Mouse (Mus musculus): ENCODE results near the gene Rtkn2. TPM values are rescaled to one million over a fixed set of nuclear protein-coding genes. Genes with fewer than 3 reads are reported as not detected.

Rtkn2 gene
- total and polyA plus RNA-seq, 2 experiments from 2014 or later: 2.4 to 2.8 TPM

- H3K4me3 ChIP-seq (ENCODE audit: low read depth, low read length): no peak overlapping the region
- TF ChIP-seq CTCF (IDR thresholded peaks at IDR 0.05): no peak
- H3K9me3 ChIP-seq (ENCODE audit: low read length): no peaks in the 10 kb centered on the region
- H3K4me1 ChIP-seq (ENCODE audit: insufficient read depth, low read length): no peaks in the 10 kb centered on the region
- ATAC-seq (ENCODE audit: low FRiP score) (no peak), DNase-seq (ENCODE audit: low spot score) (no peak)
- no peak overlapping the region for H3K27ac ChIP-seq (ENCODE audit: low read depth, low read length)
- no peak overlapping the region for H3K4me2 ChIP-seq (ENCODE audit: low read depth, low read length, poor library complexity, severe bottlenecking)
- 97% methylated on average over 3 of the region's 3 CpGs for WGBS
- H3K36me3 ChIP-seq (ENCODE audit: insufficient read depth, low read length): no peaks in the 10 kb centered on the region
- no peaks in the 10 kb centered on the region for H3K27me3 ChIP-seq (ENCODE audit: insufficient read depth, low read length)
- no peak overlapping the region for H3K9ac ChIP-seq (replicated peaks; ENCODE audit: low read length, poor library complexity, severe bottlenecking)
These were observed 99.3 kb downstream of the Rtkn2 start for GRCm38 (mm10) chr10:68078708-68079107.

GRCm38 (mm10) chr10:68079910-68080670 is 100.7 kb downstream of the Rtkn2 start:
- Histone ChIP-seq H3K4me1 (ENCODE audit: insufficient read depth, low read length) (no peaks in the 10 kb centered on the region), H3K36me3 (ENCODE audit: insufficient read depth, low read length) (no peaks in the 10 kb centered on the region), H3K27me3 (ENCODE audit: insufficient read depth, low read length) (no peaks in the 10 kb centered on the region), H3K4me3 (ENCODE audit: low read depth, low read length) (no peak overlapping the region), H3K4me2 (ENCODE audit: low read depth, low read length, poor library complexity, severe bottlenecking) (no peak overlapping the region), H3K9me3 (ENCODE audit: low read length) (no peaks in the 10 kb centered on the region), H3K9ac (replicated peaks; ENCODE audit: low read length, poor library complexity, severe bottlenecking) (no peak overlapping the region), H3K27ac (ENCODE audit: low read depth, low read length) (no peak overlapping the region)
- TF ChIP-seq CTCF (IDR thresholded peaks at IDR 0.05): no peak
- ATAC-seq (ENCODE audit: low FRiP score) (no peak), DNase-seq (ENCODE audit: low spot score) (no peak)
- 87% methylated on average over 10 of the region's 10 CpGs for WGBS

GRCm38 (mm10) chr10:68081712-68082111 is 102.3 kb downstream of the Rtkn2 start:
- no peak overlapping the region for H3K4me2 ChIP-seq (ENCODE audit: low read depth, low read length, poor library complexity, severe bottlenecking)
- peak; percentile 53 for DNase-seq (ENCODE audit: low spot score)
- H3K4me1 ChIP-seq (ENCODE audit: insufficient read depth, low read length): no peaks in the 10 kb centered on the region
- ATAC-seq (ENCODE audit: low FRiP score): no peak
- H3K9me3 ChIP-seq (ENCODE audit: low read length): no peaks in the 10 kb centered on the region
- H3K27me3 ChIP-seq (ENCODE audit: insufficient read depth, low read length): no peaks in the 10 kb centered on the region
- WGBS: 81% methylated on average over 6 of the region's 6 CpGs
- no peak overlapping the region for H3K27ac ChIP-seq (ENCODE audit: low read depth, low read length)
- H3K36me3 ChIP-seq (ENCODE audit: insufficient read depth, low read length): no peaks in the 10 kb centered on the region
- no peak for TF ChIP-seq CTCF (IDR thresholded peaks at IDR 0.05)
- no peak overlapping the region for H3K4me3 ChIP-seq (ENCODE audit: low read depth, low read length)
- H3K9ac ChIP-seq (replicated peaks; ENCODE audit: low read length, poor library complexity, severe bottlenecking): no peak overlapping the region

GRCm38 (mm10) chr10:68085574-68085973 is 106.2 kb downstream of the Rtkn2 start:
- no peaks in the 10 kb centered on the region for H3K4me1 ChIP-seq (ENCODE audit: insufficient read depth, low read length)
- DNase-seq (ENCODE audit: low spot score): no peak

GRCm38 (mm10) chr10:68086973-68087372 is 107.6 kb downstream of the Rtkn2 start:
- Histone ChIP-seq H3K4me3 (ENCODE audit: low read depth, low read length) (no peak overlapping the region), H3K4me1 (ENCODE audit: insufficient read depth, low read length) (no peaks in the 10 kb centered on the region), H3K9ac (replicated peaks; ENCODE audit: low read length, poor library complexity, severe bottlenecking) (no peak overlapping the region), H3K4me2 (ENCODE audit: low read depth, low read length, poor library complexity, severe bottlenecking) (no peak overlapping the region), H3K36me3 (ENCODE audit: insufficient read depth, low read length) (no peaks in the 10 kb centered on the region), H3K9me3 (ENCODE audit: low read length) (no peaks in the 10 kb centered on the region), H3K27ac (ENCODE audit: low read depth, low read length) (no peak overlapping the region), H3K27me3 (ENCODE audit: insufficient read depth, low read length) (no peaks in the 10 kb centered on the region)
- ATAC-seq (ENCODE audit: low FRiP score): no peak
- TF ChIP-seq CTCF (IDR thresholded peaks at IDR 0.05): no peak
- 87% methylated on average over 4 of the region's 4 CpGs for WGBS
- DNase-seq (ENCODE audit: low spot score): no peak

More at GRCm38 (mm10) chr10:68085574-68085973, 106.2 kb downstream of the Rtkn2 start:
- Histone ChIP-seq H3K4me3 (ENCODE audit: low read depth, low read length) (no peak overlapping the region), H3K27me3 (ENCODE audit: insufficient read depth, low read length) (no peaks in the 10 kb centered on the region), H3K9me3 (ENCODE audit: low read length) (no peaks in the 10 kb centered on the region), H3K4me2 (ENCODE audit: low read depth, low read length, poor library complexity, severe bottlenecking) (no peak overlapping the region), H3K27ac (ENCODE audit: low read depth, low read length) (no peak overlapping the region), H3K36me3 (ENCODE audit: insufficient read depth, low read length) (no peaks in the 10 kb centered on the region), H3K9ac (replicated peaks; ENCODE audit: low read length, poor library complexity, severe bottlenecking) (no peak overlapping the region)
- no peak for TF ChIP-seq CTCF (IDR thresholded peaks at IDR 0.05)
- 77% methylated on average over 4 of the region's 4 CpGs for WGBS
- ATAC-seq (ENCODE audit: low FRiP score): no peak

GRCm38 (mm10) chr10:68087722-68088121 is 108.4 kb downstream of the Rtkn2 start:
- Histone ChIP-seq H3K4me2 (ENCODE audit: low read depth, low read length, poor library complexity, severe bottlenecking) (no peak overlapping the region), H3K27ac (ENCODE audit: low read depth, low read length) (no peak overlapping the region), H3K9ac (replicated peaks; ENCODE audit: low read length, poor library complexity, severe bottlenecking) (no peak overlapping the region), H3K36me3 (ENCODE audit: insufficient read depth, low read length) (no peaks in the 10 kb centered on the region), H3K4me1 (ENCODE audit: insufficient read depth, low read length) (no peaks in the 10 kb centered on the region), H3K4me3 (ENCODE audit: low read depth, low read length) (no peak overlapping the region), H3K27me3 (ENCODE audit: insufficient read depth, low read length) (no peaks in the 10 kb centered on the region), H3K9me3 (ENCODE audit: low read length) (no peaks in the 10 kb centered on the region)
- DNase-seq (ENCODE audit: low spot score) (no peak), ATAC-seq (ENCODE audit: low FRiP score) (no peak)
- 0 out of 2 replicates have a peak, but pooled peaks have one; percentile 3 for TF ChIP-seq CTCF (IDR thresholded peaks at IDR 0.05)
- WGBS: 78% methylated on average over 3 of the region's 3 CpGs

Measured in midbrain, postnatal 0 days (tissue).